Mouse (Mus musculus) hematopoietic stem cell, adult 5-6 weeks (primary cell): ENCODE measurements around the gene Arfgap3. TPM values are rescaled to one million over a fixed set of nuclear protein-coding genes. Genes with fewer than 3 reads are reported as not detected.

Experiments
- ATAC-seq, 2 experiments: fragments of 125-278 bp in 1 of 2; replicated peaks in 1 of 2; 2 replicates each; pipeline ENCODE4 v1.8.0; 2016 to 2017; ENCODE audit warnings: inconsistent platforms in 2 of 2, mild to moderate bottlenecking in 2 of 2, moderate number of reproducible peaks in 2 of 2, low read depth in 1 of 2, moderate TSS enrichment in 1 of 2; ENCODE audit not compliant: low FRiP score in 2 of 2, poor library complexity in 2 of 2, severe bottlenecking in 2 of 2, insufficient read depth in 1 of 2, low TSS enrichment in 1 of 2
- total RNA-seq: library from RNA; stranded (forward); fragments of 172-1452, 232-1000 nt; gene quantifications from 2 replicates; pipeline ENCODE4 v1.2.3, GENCODE M21; 2017

The Arfgap3 gene
- total RNA-seq, 1 experiment from 2014 or later = 13.0 TPM

DNA sequence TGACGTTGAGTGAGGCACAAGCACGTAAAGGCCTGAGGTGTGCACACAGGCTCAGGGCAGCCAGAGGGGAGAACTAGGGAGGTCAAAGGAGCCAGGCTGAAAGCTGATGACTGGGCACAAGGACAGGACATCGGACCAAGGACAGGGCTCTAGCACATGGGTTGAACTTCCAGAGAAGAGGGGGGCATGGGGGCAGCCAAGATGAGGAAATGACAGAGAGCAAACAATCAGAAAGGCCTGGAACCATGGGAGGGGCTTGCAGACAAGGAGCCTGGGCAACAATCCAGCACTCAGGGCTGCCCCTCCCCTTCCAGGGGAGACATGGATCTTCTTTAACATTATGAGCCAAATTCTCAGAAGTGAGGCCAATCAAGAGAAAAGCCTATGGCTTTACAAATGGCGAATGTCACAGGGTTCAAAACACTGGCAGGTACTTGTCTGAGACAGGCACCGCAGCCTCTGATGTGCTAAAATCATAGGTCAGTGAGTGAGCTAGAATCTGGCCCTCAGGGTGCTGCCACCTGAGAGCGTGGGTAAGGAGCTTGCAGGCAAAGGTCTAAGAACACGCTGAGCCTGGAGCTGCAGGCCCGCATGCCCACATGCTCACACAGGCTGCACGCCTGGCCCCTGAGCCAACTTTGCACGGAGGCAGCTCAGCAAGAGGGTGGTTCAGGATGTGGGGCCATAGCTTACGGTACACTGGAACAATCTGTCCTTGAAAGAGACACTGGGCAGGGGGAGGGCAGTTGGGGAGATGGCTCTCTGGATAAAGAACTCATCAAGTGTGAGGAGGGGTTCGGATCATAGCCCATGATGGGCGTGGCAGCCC, 46.2 kb downstream of the Arfgap3 start:
- ATAC-seq = no peak

GRCm38 (mm10) chr15:83299916-83300582, 50.0 kb downstream of the Arfgap3 start:
- no peak for ATAC-seq

DNA sequence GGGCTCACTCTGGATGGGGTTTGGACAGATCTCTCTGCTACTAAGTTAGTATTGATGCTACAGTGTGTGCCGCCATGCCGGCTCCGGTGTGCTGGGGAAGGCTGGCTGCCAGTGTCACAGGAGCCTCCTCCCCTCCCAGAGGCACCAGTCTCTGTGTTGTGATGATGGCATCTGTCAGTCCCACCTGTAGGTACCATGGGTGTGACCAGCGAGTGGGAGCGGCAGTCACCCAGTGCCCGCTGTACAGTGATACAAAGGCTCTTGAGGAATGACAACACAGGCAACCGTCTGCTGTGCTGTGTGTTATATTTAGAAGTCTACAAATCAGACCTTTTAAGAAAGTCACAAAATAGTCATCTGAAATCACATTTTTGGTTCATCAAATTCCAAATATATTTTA, 50.6 kb downstream of the Arfgap3 start:
- ATAC-seq = no peak

DNA sequence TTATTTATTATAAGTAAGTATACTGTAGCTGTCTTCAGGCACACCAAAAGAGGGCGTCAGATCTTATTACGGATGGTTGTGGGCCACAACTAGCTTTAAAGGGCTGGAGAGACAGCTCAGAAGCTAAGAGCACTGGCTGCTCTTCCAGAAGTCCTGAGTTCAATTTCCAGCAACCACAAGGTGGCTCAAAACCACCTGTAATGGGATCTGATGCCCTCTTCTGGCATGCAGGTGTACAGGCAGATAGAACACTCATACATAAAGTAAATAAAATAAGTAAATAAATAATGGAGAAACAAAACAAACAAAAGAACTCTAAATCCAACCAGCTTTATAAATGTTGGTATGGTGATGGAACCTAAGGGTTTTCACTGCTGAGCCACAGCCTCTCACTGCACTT, 51.2 kb downstream of the Arfgap3 start:
- no peak for ATAC-seq

GRCm38 (mm10) chr15:83298313-83298712, 51.7 kb downstream of the Arfgap3 start:
- ATAC-seq = no peak

DNA sequence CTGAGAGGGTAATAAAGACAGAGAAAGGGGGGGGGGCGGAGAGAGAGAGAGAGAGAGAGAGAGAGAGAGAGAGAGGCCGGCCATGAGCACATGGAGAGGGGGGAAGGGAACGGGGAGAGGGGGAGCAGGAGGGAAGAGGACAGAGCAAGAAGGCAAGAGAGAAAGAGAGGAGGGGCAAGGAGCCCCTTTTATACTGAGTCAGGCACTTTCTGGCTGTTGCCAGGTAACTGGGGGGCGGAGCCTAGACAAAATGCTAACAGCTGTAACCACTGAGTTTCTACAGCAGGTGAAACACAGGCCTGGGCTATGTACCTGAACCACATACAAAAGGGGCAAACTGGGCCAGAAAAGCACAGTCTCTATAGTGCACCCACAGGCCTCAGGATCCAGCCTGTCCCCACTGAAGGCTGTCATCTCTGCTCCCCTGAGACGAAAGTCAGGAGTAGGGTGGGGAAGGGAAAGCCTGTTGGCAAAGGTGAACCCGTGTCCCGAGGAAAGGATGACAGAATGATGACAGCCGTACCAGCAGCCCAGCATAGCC, 53.2 kb downstream of the Arfgap3 start:
- ATAC-seq = no peak

DNA sequence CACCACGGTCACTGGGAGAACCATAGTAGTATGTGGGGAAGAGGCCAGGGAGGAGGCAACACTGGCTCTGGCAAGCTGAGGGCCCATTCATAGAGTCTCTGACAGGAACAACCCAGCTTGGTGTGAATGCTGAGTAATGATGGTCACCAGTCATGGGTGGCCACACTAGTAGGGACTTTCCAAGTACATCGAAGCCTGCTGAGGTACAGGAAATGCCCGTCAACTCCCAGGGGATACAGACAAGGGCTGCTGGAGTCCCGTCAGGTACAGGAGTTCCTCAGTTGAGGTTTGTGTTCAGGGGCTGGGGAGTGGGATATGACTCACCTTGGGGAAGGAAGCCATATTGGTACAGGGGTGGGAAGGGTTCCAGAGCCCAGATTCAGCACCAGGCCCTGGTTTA, 54.0 kb downstream of the Arfgap3 start:
- no peak for ATAC-seq

DNA sequence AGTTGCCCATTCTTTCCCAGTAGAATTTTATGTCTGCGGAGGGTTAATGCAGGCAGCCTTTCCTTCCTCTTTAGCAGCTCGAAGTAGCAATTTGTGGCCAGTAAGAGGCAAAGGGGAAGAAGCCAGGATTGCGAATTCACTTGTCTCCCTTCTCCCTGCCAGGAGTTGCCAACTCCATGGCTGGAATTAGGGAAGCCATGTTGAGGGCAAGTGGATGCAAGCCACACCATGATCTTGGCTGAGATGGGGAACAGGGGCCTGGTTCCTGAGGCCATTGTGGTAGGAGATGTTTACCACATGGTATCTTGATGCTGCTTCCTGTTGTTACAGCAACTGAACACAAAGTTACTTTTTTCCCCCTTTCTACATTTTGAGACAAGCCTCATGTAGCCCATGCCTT, 55.1 kb downstream of the Arfgap3 start:
- peak; percentile 37 to 40; a peak in 3 of 4 replicates for ATAC-seq

- no peak for ATAC-seq
These were observed 56.1 kb downstream of the Arfgap3 start for GRCm38 (mm10) chr15:83293706-83294645.

GRCm38 (mm10) chr15:83293144-83293543, 56.9 kb downstream of the Arfgap3 start:
- no peak for ATAC-seq

- no peak for ATAC-seq
These were observed 57.6 kb downstream of the Arfgap3 start for GRCm38 (mm10) chr15:83292261-83293056.

DNA sequence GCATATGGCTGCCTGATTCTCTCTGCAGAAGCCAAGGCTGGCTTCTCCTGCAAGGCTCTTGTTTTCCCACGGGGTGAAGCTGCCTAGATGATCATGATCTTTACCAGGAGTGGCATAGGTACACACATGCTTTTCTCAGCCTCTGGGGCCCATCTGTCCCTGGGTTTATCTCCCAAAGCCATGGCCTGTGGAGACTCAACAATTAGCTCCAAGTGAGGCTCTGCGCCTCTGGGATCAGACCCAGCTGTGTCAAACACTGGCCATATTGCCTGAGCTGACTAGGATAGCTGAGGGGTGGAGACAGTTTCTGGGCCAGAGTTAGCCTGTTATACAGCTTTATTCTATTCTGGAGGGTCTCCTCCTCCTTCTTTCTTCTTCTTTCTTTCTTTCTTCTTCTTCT, 59.1 kb downstream of the Arfgap3 start:
- ATAC-seq = no peak

- no peak for ATAC-seq
These were observed 65.2 kb downstream of the Arfgap3 start for GRCm38 (mm10) chr15:83284828-83285227.

DNA sequence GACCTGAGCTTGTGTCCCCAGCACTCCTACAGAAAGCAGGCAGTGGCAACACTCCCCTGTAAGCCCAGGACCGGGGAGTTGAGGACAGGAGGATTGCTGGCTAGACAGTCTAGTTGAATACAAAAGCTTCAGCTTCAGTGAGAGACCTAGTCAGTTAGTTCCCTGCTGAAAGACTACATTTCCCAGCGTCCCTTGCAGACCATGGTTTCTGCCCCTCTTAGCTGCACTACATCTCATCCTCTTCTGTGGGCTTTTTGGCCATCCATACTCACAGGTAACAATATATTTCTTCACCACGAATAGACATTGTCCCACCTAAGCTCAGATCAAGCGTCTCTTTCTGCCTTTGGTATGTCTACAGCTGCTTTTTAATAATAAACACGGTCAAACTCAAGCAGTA, 67.7 kb downstream of the Arfgap3 start:
- ATAC-seq = no peak

DNA sequence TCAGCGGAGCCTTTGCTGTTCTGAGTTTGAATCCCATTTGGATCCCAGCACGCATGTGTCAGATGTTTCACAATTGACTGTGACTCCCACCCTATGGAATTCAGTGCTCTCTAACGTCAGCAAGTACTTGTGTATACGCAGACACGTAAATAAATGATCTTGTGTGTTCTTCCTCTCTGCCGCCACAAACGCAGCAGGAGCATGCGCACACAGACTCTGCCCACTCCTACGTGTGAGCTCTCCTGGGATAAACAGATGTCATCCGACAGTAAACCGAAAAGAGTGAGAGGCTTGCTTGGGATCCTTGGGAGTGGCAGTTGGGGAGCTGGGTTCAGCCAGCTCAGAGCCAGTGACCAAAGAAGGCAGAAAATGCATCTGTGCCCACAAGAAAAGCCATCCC, 68.7 kb downstream of the Arfgap3 start:
- ATAC-seq = no peak

- no peak for ATAC-seq
These were observed 71.5 kb downstream of the Arfgap3 start for GRCm38 (mm10) chr15:83278579-83278978.

DNA sequence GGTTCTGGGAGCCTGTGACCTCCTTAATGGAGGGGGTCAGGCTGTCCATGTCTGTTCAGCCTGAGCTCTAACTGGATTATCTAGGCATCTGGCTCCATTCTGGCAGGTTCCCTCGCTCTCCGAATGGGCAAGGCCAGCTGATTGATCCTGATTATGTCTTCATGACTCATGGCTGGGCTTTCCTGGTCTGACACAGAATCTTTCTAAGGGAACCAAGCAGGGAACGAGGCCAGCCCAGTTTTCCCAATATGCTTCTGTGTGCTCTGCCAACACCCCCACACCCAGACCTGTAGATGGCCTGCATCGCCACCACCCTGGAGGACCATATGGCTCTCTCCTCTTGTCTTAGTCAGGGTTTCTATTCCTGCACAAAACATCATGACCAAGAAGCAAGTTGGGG, 72.6 kb downstream of the Arfgap3 start:
- no peak for ATAC-seq
